Mouse (Mus musculus): ENCODE results near the gene Hist1h2ad. TPM values are rescaled to one million over a fixed set of nuclear protein-coding genes. Genes with fewer than 3 reads are reported as not detected.

Gene Hist1h2ad
- 2.4 and 8.0 TPM in 2 replicates for polyA plus RNA-seq (2012; rRNA removed)

GRCm38 (mm10) chr13:23573898-23574524, at the start of gene Hist1h2ad, which contains the start of gene Hist1h2bf:
Gene Hist1h2ad, plus strand, starts transcription at chr13:23574381.
Gene Hist1h2bf, minus strand, starts transcription at chr13:23574196.

GRCm38 (mm10) chr13:23530901-23531875, 43.0 kb upstream of the Hist1h2ad start, which contains the start of gene Hist1h4h:
Gene Hist1h4h, plus strand, starts transcription at chr13:23531050.

GRCm38 (mm10) chr13:23533560-23534367, 40.4 kb upstream of the Hist1h2ad start, which contains the start of gene Hist1h2af:
Gene Hist1h2af, plus strand, starts transcription at chr13:23533906.

GRCm38 (mm10) chr13:23535137-23536075, 38.8 kb upstream of the Hist1h2ad start, which contains the start of gene Hist1h3g:
Gene Hist1h3g, plus strand, starts transcription at chr13:23535422.

GRCm38 (mm10) chr13:23542999-23543607, 31.1 kb upstream of the Hist1h2ad start, which contains the start of gene Hist1h2bh:
Gene Hist1h2bh, minus strand, starts transcription at chr13:23543392.

GRCm38 (mm10) chr13:23543965-23544786, 30.0 kb upstream of the Hist1h2ad start, which contains the start of gene Hist1h3f:
Gene Hist1h3f, plus strand, starts transcription at chr13:23544052.

GRCm38 (mm10) chr13:23551146-23551834, 22.9 kb upstream of the Hist1h2ad start, which contains the start of gene Hist1h4f:
Gene Hist1h4f, minus strand, starts transcription at chr13:23551648.

GRCm38 (mm10) chr13:23552962-23553361, 21.2 kb upstream of the Hist1h2ad start, which contains the start of gene Hist1h1d:
Gene Hist1h1d, plus strand, starts transcription at chr13:23553262.

GRCm38 (mm10) chr13:23561883-23562659, 12.1 kb upstream of the Hist1h2ad start, which contains the start of gene Hist1h3e:
Gene Hist1h3e, minus strand, starts transcription at chr13:23562369.

GRCm38 (mm10) chr13:23571022-23571503, 3.1 kb upstream of the Hist1h2ad start, which contains the start of the genes Hist1h2ae and Hist1h2bg:
Gene Hist1h2ae, minus strand, starts transcription at chr13:23571220.
Gene Hist1h2bg, plus strand, starts transcription at chr13:23571396.

GRCm38 (mm10) chr13:23575271-23575851, 1.2 kb downstream of the Hist1h2ad start, which contains the start of gene Hist1h3d:
Gene Hist1h3d, plus strand, starts transcription at chr13:23575763.

GRCm38 (mm10) chr13:23581408-23582218, 7.4 kb downstream of the Hist1h2ad start, which contains the start of gene Hist1h4d:
Gene Hist1h4d, plus strand, starts transcription at chr13:23581598.

GRCm38 (mm10) chr13:23620733-23621531, 46.8 kb downstream of the Hist1h2ad start, which contains the start of gene Hist1h2be:
Gene Hist1h2be, minus strand, starts transcription at chr13:23621124.

GRCm38 (mm10) chr13:23622175-23622671, 48.0 kb downstream of the Hist1h2ad start, which contains the start of gene Hist1h1e:
Gene Hist1h1e, minus strand, starts transcription at chr13:23622558.

Measured in central nervous system, embryonic 11.5 days (tissue).